Mouse (Mus musculus): ENCODE data around the gene Slmap. TPM values are rescaled to one million over a fixed set of nuclear protein-coding genes. Genes with fewer than 3 reads are reported as not detected.
"Not testable (repeated sequence)": the region's sequence is repeated elsewhere in the genome, so short reads cannot be mapped to it uniquely, and the experiment has no call there.

Slmap gene
- polyA plus RNA-seq, 1 experiment from 2014 or later: 63.5 TPM

GRCm38 (mm10) chr14:26525955-26526354 is 8.8 kb downstream of the Slmap start:
- no peak for ATAC-seq
- H3K27ac ChIP-seq (ENCODE audit: low read depth, low read length): no peak overlapping the region
- no peak overlapping the region for H3K4me3 ChIP-seq (ENCODE audit: low read depth, low read length)
- TF ChIP-seq CTCF (IDR thresholded peaks at IDR 0.05; ENCODE audit: low read depth): no peak
- no peaks in the 10 kb centered on the region for H3K9me3 ChIP-seq (ENCODE audit: control insufficient read depth)
- no peaks in the 10 kb centered on the region for H3K27me3 ChIP-seq (replicated peaks; ENCODE audit: control insufficient read depth, insufficient read depth, low read length)
- no peak overlapping the region for H3K4me2 ChIP-seq (replicated peaks; ENCODE audit: low read depth)
- H3K36me3 ChIP-seq (ENCODE audit: control insufficient read depth, insufficient read depth): no peaks in the 10 kb centered on the region
- no peaks in the 10 kb centered on the region for H3K4me1 ChIP-seq (replicated peaks; ENCODE audit: control insufficient read depth, insufficient read depth, low read length)
- no peak overlapping the region for H3K9ac ChIP-seq (ENCODE audit: low read depth, low read length)
- WGBS: 37% methylated on average over 3 of the region's 3 CpGs

GRCm38 (mm10) chr14:26523082-26523481 is 11.6 kb downstream of the Slmap start:
- TF ChIP-seq CTCF (IDR thresholded peaks at IDR 0.05; ENCODE audit: low read depth): no peak
- ATAC-seq: no peak
- 71% methylated on average over 2 of the region's 2 CpGs for WGBS
- Histone ChIP-seq H3K4me1 (replicated peaks; ENCODE audit: control insufficient read depth, insufficient read depth, low read length) (no peaks in the 10 kb centered on the region), H3K4me3 (ENCODE audit: low read depth, low read length) (no peak overlapping the region), H3K9me3 (ENCODE audit: control insufficient read depth) (no peaks in the 10 kb centered on the region), H3K27ac (ENCODE audit: low read depth, low read length) (no peak overlapping the region), H3K36me3 (ENCODE audit: control insufficient read depth, insufficient read depth) (no peaks in the 10 kb centered on the region), H3K9ac (ENCODE audit: low read depth, low read length) (no peak overlapping the region), H3K4me2 (replicated peaks; ENCODE audit: low read depth) (no peak overlapping the region), H3K27me3 (replicated peaks; ENCODE audit: control insufficient read depth, insufficient read depth, low read length) (no peaks in the 10 kb centered on the region)

DNA sequence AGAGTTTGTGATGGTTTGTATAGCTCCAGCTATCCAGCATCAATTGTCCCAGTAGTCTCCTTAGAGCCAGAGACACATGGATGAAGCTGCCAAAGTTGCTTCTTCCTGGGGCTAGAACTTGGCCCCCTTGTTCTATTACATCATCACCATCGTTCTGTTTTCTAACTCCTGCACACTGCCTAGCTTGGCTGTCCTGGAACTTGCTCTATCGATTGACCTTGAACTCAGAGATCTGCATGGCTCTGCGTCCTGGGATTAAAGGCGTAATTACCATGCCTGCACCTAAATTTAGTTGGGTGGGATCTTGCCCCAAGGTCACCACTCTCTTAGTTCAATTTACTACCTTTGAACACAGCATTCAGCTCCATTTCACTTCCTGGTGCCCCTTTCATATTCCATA is 14.9 kb downstream of the Slmap start:
- H3K9me3 ChIP-seq (ENCODE audit: control insufficient read depth): no peaks in the 10 kb centered on the region
- no peaks in the 10 kb centered on the region for H3K27me3 ChIP-seq (replicated peaks; ENCODE audit: control insufficient read depth, insufficient read depth, low read length)
- 74% methylated on average over 4 of the region's 4 CpGs for WGBS
- no peak overlapping the region for H3K9ac ChIP-seq (ENCODE audit: low read depth, low read length)
- TF ChIP-seq CTCF (IDR thresholded peaks at IDR 0.05; ENCODE audit: low read depth): no peak
- no peaks in the 10 kb centered on the region for H3K36me3 ChIP-seq (ENCODE audit: control insufficient read depth, insufficient read depth)
- no peak overlapping the region for H3K4me3 ChIP-seq (ENCODE audit: low read depth, low read length)
- H3K4me1 ChIP-seq (replicated peaks; ENCODE audit: control insufficient read depth, insufficient read depth, low read length): no peaks in the 10 kb centered on the region
- no peak for ATAC-seq
- no peak overlapping the region for H3K4me2 ChIP-seq (replicated peaks; ENCODE audit: low read depth)
- H3K27ac ChIP-seq (ENCODE audit: low read depth, low read length): no peak overlapping the region

GRCm38 (mm10) chr14:26517843-26518242 is 16.9 kb downstream of the Slmap start:
- Histone ChIP-seq H3K4me3 (ENCODE audit: low read depth, low read length) (no peak overlapping the region), H3K36me3 (ENCODE audit: control insufficient read depth, insufficient read depth) (no peaks in the 10 kb centered on the region), H3K27ac (ENCODE audit: low read depth, low read length) (no peak overlapping the region), H3K27me3 (replicated peaks; ENCODE audit: control insufficient read depth, insufficient read depth, low read length) (no peaks in the 10 kb centered on the region), H3K9ac (ENCODE audit: low read depth, low read length) (no peak overlapping the region), H3K4me2 (replicated peaks; ENCODE audit: low read depth) (no peak overlapping the region), H3K9me3 (ENCODE audit: control insufficient read depth) (no peaks in the 10 kb centered on the region), H3K4me1 (replicated peaks; ENCODE audit: control insufficient read depth, insufficient read depth, low read length) (no peaks in the 10 kb centered on the region)
- no peak for ATAC-seq
- no peak for TF ChIP-seq CTCF (IDR thresholded peaks at IDR 0.05; ENCODE audit: low read depth)
- WGBS: 82% methylated on average over 4 of the region's 4 CpGs

DNA sequence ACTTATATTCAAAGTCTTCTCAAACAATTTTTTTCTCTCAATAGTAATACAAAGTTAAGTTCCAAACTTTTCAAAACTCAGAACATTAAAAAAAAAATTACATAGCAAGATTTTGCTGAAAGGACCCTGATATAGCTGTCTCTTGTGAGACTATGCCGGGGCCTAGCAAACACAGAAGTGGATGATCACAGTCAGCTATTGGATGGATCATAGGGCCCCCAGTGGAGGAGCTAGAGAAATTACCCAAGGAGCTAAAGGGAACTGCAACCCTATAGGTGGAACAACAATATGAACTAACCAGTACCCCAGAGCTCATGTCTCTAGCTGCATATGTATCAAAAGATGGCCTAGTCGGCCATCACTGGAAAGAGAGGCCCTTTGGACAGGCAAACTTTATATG is 18.5 kb downstream of the Slmap start:
- H3K4me1 ChIP-seq (replicated peaks; ENCODE audit: control insufficient read depth, insufficient read depth, low read length); H3K27me3 ChIP-seq (replicated peaks; ENCODE audit: control insufficient read depth, insufficient read depth, low read length); H3K36me3 ChIP-seq (ENCODE audit: control insufficient read depth, insufficient read depth); H3K9me3 ChIP-seq (ENCODE audit: control insufficient read depth); ATAC-seq; H3K27ac ChIP-seq (ENCODE audit: low read depth, low read length); H3K4me3 ChIP-seq (ENCODE audit: low read depth, low read length); H3K4me2 ChIP-seq (replicated peaks; ENCODE audit: low read depth); H3K9ac ChIP-seq (ENCODE audit: low read depth, low read length): not testable (repeated sequence)
- WGBS: 71% methylated on average over 2 of the region's 2 CpGs

DNA sequence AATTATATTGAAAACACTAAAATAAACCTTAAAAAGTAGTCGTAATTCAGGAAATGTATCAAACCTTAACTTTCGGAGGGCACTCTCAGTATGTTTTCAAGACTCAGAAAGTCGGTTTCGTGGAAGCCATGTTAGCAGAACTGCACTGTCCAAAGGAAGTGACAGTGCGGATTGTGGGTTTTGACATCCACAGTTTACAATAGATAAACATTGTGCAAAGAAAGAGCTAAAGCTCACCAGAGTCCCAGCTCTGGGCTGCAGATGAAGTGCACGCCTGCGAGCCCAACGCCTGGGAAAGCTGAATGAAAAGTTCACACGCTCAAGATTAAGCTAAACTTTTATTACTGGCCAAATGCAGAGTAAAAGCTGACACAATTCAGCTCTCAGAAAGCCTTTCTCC is 18.9 kb downstream of the Slmap start:
- Histone ChIP-seq H3K4me1 (replicated peaks; ENCODE audit: control insufficient read depth, insufficient read depth, low read length) (no peaks in the 10 kb centered on the region), H3K27ac (ENCODE audit: low read depth, low read length) (no peak overlapping the region), H3K9ac (ENCODE audit: low read depth, low read length) (no peak overlapping the region), H3K9me3 (ENCODE audit: control insufficient read depth) (no peaks in the 10 kb centered on the region), H3K36me3 (ENCODE audit: control insufficient read depth, insufficient read depth) (no peaks in the 10 kb centered on the region), H3K4me2 (replicated peaks; ENCODE audit: low read depth) (no peak overlapping the region), H3K4me3 (ENCODE audit: low read depth, low read length) (no peak overlapping the region), H3K27me3 (replicated peaks; ENCODE audit: control insufficient read depth, insufficient read depth, low read length) (no peaks in the 10 kb centered on the region)
- 46% methylated on average over 9 of the region's 9 CpGs for WGBS
- no peak for ATAC-seq
- TF ChIP-seq CTCF (IDR thresholded peaks at IDR 0.05; ENCODE audit: low read depth): no peak

GRCm38 (mm10) chr14:26510545-26510944 is 24.2 kb downstream of the Slmap start:
- H3K4me3 ChIP-seq (ENCODE audit: low read depth, low read length): no peak overlapping the region
- no peaks in the 10 kb centered on the region for H3K27me3 ChIP-seq (replicated peaks; ENCODE audit: control insufficient read depth, insufficient read depth, low read length)
- no peaks in the 10 kb centered on the region for H3K9me3 ChIP-seq (ENCODE audit: control insufficient read depth)
- WGBS: 74% methylated on average over 2 of the region's 2 CpGs
- H3K4me1 ChIP-seq (replicated peaks; ENCODE audit: control insufficient read depth, insufficient read depth, low read length): 0 out of 2 replicates have a peak, but pooled peaks cover 3% of the 10 kb centered on the region
- H3K27ac ChIP-seq (ENCODE audit: low read depth, low read length): no peak overlapping the region
- TF ChIP-seq CTCF (IDR thresholded peaks at IDR 0.05; ENCODE audit: low read depth): no peak
- H3K36me3 ChIP-seq (ENCODE audit: control insufficient read depth, insufficient read depth): no peaks in the 10 kb centered on the region
- H3K9ac ChIP-seq (ENCODE audit: low read depth, low read length): no peak overlapping the region
- no peak overlapping the region for H3K4me2 ChIP-seq (replicated peaks; ENCODE audit: low read depth)
- ATAC-seq: no peak

Data from intestine, postnatal 0 days (tissue).